Mouse (Mus musculus): ENCODE measurements around the gene Ppp1r12a. TPM values are rescaled to one million over a fixed set of nuclear protein-coding genes. Genes with fewer than 3 reads are reported as not detected.
"Not testable (repeated sequence)": the region's sequence is repeated elsewhere in the genome, so short reads cannot be mapped to it uniquely, and the experiment has no call there.

The Ppp1r12a gene
- total and polyA plus RNA-seq, 2 experiments from 2014 or later, result 52.0 to 52.3 TPM

GRCm38 (mm10) chr10:108264641-108265040 lies 102.6 kb downstream of the Ppp1r12a start:
- H3K9ac ChIP-seq (replicated peaks; ENCODE audit: low read length), result no peak overlapping the region
- ATAC-seq (no peak), DNase-seq (ENCODE audit: low spot score) (no peak)
- WGBS, result 97% methylated on average over 27 of the region's 27 CpGs
- peaks cover 31% of the 10 kb centered on the region; the same call in 1 of the 2 replicates for H3K36me3 ChIP-seq (ENCODE audit: insufficient read depth, low read length)
- TF ChIP-seq CTCF (IDR thresholded peaks at IDR 0.05; ENCODE audit: low read depth), result no peak
- H3K9me3 ChIP-seq (ENCODE audit: low read length), result no peaks in the 10 kb centered on the region
- H3K4me2 ChIP-seq (ENCODE audit: low read depth, low read length), result no peak overlapping the region
- H3K27ac ChIP-seq, result no peak overlapping the region
- no peak overlapping the region for H3K4me3 ChIP-seq (ENCODE audit: low read length)
- H3K4me1 ChIP-seq (ENCODE audit: insufficient read depth, low read length), result no peaks in the 10 kb centered on the region
- H3K27me3 ChIP-seq (ENCODE audit: insufficient read depth, low read length), result no peaks in the 10 kb centered on the region

GRCm38 (mm10) chr10:108271201-108271600 lies 109.2 kb downstream of the Ppp1r12a start:
- no peak overlapping the region for H3K27ac ChIP-seq
- H3K27me3 ChIP-seq (ENCODE audit: insufficient read depth, low read length), result no peaks in the 10 kb centered on the region
- peaks cover 31% of the 10 kb centered on the region for H3K36me3 ChIP-seq (ENCODE audit: insufficient read depth, low read length)
- DNase-seq (ENCODE audit: low spot score) (no peak), ATAC-seq (no peak)
- TF ChIP-seq CTCF (IDR thresholded peaks at IDR 0.05; ENCODE audit: low read depth), result no peak
- WGBS, result 74% methylated on average over 7 of the region's 7 CpGs
- H3K4me3 ChIP-seq (ENCODE audit: low read length), result no peak overlapping the region
- H3K9ac ChIP-seq (replicated peaks; ENCODE audit: low read length), result no peak overlapping the region
- no peaks in the 10 kb centered on the region for H3K9me3 ChIP-seq (ENCODE audit: low read length)
- H3K4me1 ChIP-seq (ENCODE audit: insufficient read depth, low read length), result no peaks in the 10 kb centered on the region
- no peak overlapping the region for H3K4me2 ChIP-seq (ENCODE audit: low read depth, low read length)

GRCm38 (mm10) chr10:108276678-108277077 lies 114.7 kb downstream of the Ppp1r12a start:
- Histone ChIP-seq H3K4me1 (ENCODE audit: insufficient read depth, low read length) (no peaks in the 10 kb centered on the region), H3K27ac (no peak overlapping the region), H3K4me3 (ENCODE audit: low read length) (no peak overlapping the region), H3K9me3 (ENCODE audit: low read length) (no peaks in the 10 kb centered on the region), H3K27me3 (ENCODE audit: insufficient read depth, low read length) (no peaks in the 10 kb centered on the region), H3K36me3 (ENCODE audit: insufficient read depth, low read length) (peaks cover 24% of the 10 kb centered on the region; the same call in 1 of the 2 replicates), H3K4me2 (ENCODE audit: low read depth, low read length) (no peak overlapping the region), H3K9ac (replicated peaks; ENCODE audit: low read length) (no peak overlapping the region)
- no peak for TF ChIP-seq CTCF (IDR thresholded peaks at IDR 0.05; ENCODE audit: low read depth)
- WGBS, result 65% methylated on average over 6 of the region's 6 CpGs
- DNase-seq (ENCODE audit: low spot score) (no peak), ATAC-seq (no peak)

- Histone ChIP-seq H3K27me3 (ENCODE audit: insufficient read depth, low read length) (no peaks in the 10 kb centered on the region), H3K36me3 (ENCODE audit: insufficient read depth, low read length) (peaks cover 21% of the 10 kb centered on the region; the same call in 1 of the 2 replicates), H3K4me2 (ENCODE audit: low read depth, low read length) (no peak overlapping the region), H3K9me3 (ENCODE audit: low read length) (no peaks in the 10 kb centered on the region), H3K9ac (replicated peaks; ENCODE audit: low read length) (no peak overlapping the region), H3K27ac (no peak overlapping the region), H3K4me1 (ENCODE audit: insufficient read depth, low read length) (no peaks in the 10 kb centered on the region), H3K4me3 (ENCODE audit: low read length) (no peak overlapping the region)
- no peak for TF ChIP-seq CTCF (IDR thresholded peaks at IDR 0.05; ENCODE audit: low read depth)
- DNase-seq (ENCODE audit: low spot score) (no peak), ATAC-seq (no peak)
- WGBS, result 71% methylated on average over 7 of the region's 7 CpGs
These were observed 115.2 kb downstream of the Ppp1r12a start for GRCm38 (mm10) chr10:108277198-108277597.

GRCm38 (mm10) chr10:108281099-108281498 lies 119.1 kb downstream of the Ppp1r12a start:
- not testable (repeated sequence) for H3K36me3 ChIP-seq (ENCODE audit: insufficient read depth, low read length); H3K27me3 ChIP-seq (ENCODE audit: insufficient read depth, low read length); H3K4me1 ChIP-seq (ENCODE audit: insufficient read depth, low read length); ATAC-seq; H3K9ac ChIP-seq (replicated peaks; ENCODE audit: low read length); H3K27ac ChIP-seq; DNase-seq (ENCODE audit: low spot score); H3K4me3 ChIP-seq (ENCODE audit: low read length); H3K4me2 ChIP-seq (ENCODE audit: low read depth, low read length); H3K9me3 ChIP-seq (ENCODE audit: low read length)
- WGBS, result 100% methylated on average over 3 of the region's 5 CpGs

GRCm38 (mm10) chr10:108282351-108282750 lies 120.4 kb downstream of the Ppp1r12a start:
- TF ChIP-seq CTCF (IDR thresholded peaks at IDR 0.05; ENCODE audit: low read depth), result no peak

GRCm38 (mm10) chr10:108283418-108283817 lies 121.4 kb downstream of the Ppp1r12a start:
- ATAC-seq (no peak), DNase-seq (ENCODE audit: low spot score) (no peak)
- Histone ChIP-seq H3K36me3 (ENCODE audit: insufficient read depth, low read length) (0 out of 2 replicates have a peak, but pooled peaks cover 7% of the 10 kb centered on the region), H3K4me3 (ENCODE audit: low read length) (no peak overlapping the region), H3K4me2 (ENCODE audit: low read depth, low read length) (no peak overlapping the region), H3K9me3 (ENCODE audit: low read length) (no peaks in the 10 kb centered on the region), H3K9ac (replicated peaks; ENCODE audit: low read length) (no peak overlapping the region), H3K27ac (no peak overlapping the region), H3K4me1 (ENCODE audit: insufficient read depth, low read length) (no peaks in the 10 kb centered on the region), H3K27me3 (ENCODE audit: insufficient read depth, low read length) (no peaks in the 10 kb centered on the region)
- WGBS, result 85% methylated on average over 2 of the region's 2 CpGs
- no peak for TF ChIP-seq CTCF (IDR thresholded peaks at IDR 0.05; ENCODE audit: low read depth)

More at GRCm38 (mm10) chr10:108282351-108282750, 120.4 kb downstream of the Ppp1r12a start:
- H3K4me1 ChIP-seq (ENCODE audit: insufficient read depth, low read length), result no peaks in the 10 kb centered on the region
- ATAC-seq (no peak), DNase-seq (ENCODE audit: low spot score) (no peak)
- WGBS, result 92% methylated on average over 6 of the region's 6 CpGs
- H3K4me2 ChIP-seq (ENCODE audit: low read depth, low read length), result no peak overlapping the region
- H3K27ac ChIP-seq, result no peak overlapping the region
- no peaks in the 10 kb centered on the region for H3K27me3 ChIP-seq (ENCODE audit: insufficient read depth, low read length)
- no peak overlapping the region for H3K4me3 ChIP-seq (ENCODE audit: low read length)
- H3K9me3 ChIP-seq (ENCODE audit: low read length), result no peaks in the 10 kb centered on the region
- H3K36me3 ChIP-seq (ENCODE audit: insufficient read depth, low read length), result 0 out of 2 replicates have a peak, but pooled peaks cover 9% of the 10 kb centered on the region
- no peak overlapping the region for H3K9ac ChIP-seq (replicated peaks; ENCODE audit: low read length)

Data from hindbrain, postnatal 0 days (tissue).